Mouse (Mus musculus) liver (tissue): ENCODE results near the gene Ihh.

Source experiments
- DNase-seq: peaks from one replicate; pipeline ENCODE4 v3.0.0-alpha.2; 2020; ENCODE audit warnings: mixed read lengths

The Ihh gene

GRCm38 (mm10) chr1:74941651-74942360, 9.7 kb downstream of the Ihh start:
- no peak for DNase-seq

GRCm38 (mm10) chr1:74939762-74940161, 11.7 kb downstream of the Ihh start:
- no peak for DNase-seq

GRCm38 (mm10) chr1:74936221-74936830, 15.1 kb downstream of the Ihh start:
- DNase-seq = no peak

- DNase-seq = no peak
Observed at GRCm38 (mm10) chr1:74935402-74935801, 16.1 kb downstream of the Ihh start, which contains the start of gene Cfap65. Gene Cfap65 (minus strand): TSS chr1:74935599.

GRCm38 (mm10) chr1:74927621-74928296, 23.7 kb downstream of the Ihh start:
- no peak for DNase-seq

GRCm38 (mm10) chr1:74926721-74927120, 24.8 kb downstream of the Ihh start:
- DNase-seq = no peak

- DNase-seq = no peak
Observed at GRCm38 (mm10) chr1:74924464-74924863, 27.0 kb downstream of the Ihh start.

- no peak for DNase-seq
Observed at GRCm38 (mm10) chr1:74915706-74916105, 35.8 kb downstream of the Ihh start.

- DNase-seq = no peak
Observed at GRCm38 (mm10) chr1:74902191-74902590, 49.3 kb downstream of the Ihh start.

GRCm38 (mm10) chr1:74901686-74902085, 49.8 kb downstream of the Ihh start:
- peak; percentile 57 for DNase-seq

- DNase-seq = peak; percentile 63
Observed at GRCm38 (mm10) chr1:74900341-74901285, 50.9 kb downstream of the Ihh start.

GRCm38 (mm10) chr1:74898656-74899431, 52.6 kb downstream of the Ihh start:
- DNase-seq = no peak

GRCm38 (mm10) chr1:74897976-74898375, 53.5 kb downstream of the Ihh start:
- DNase-seq = no peak
